Mouse (Mus musculus) erythroblast, embryonic 14.5 days (primary cell): ENCODE results near the gene Daam1.

ENCODE experiments used
- GATA1 ChIP-seq: IDR thresholded peaks from 2 replicates; pipeline ENCODE4 v1.6.1; 2012; ENCODE audit warnings: low read length, inconsistent platforms, mixed read lengths
- TAL1 ChIP-seq: IDR thresholded peaks from 3 replicates; pipeline ENCODE4 v1.6.1; 2012; ENCODE audit warnings: low read length, inconsistent platforms, mixed read lengths

DNA sequence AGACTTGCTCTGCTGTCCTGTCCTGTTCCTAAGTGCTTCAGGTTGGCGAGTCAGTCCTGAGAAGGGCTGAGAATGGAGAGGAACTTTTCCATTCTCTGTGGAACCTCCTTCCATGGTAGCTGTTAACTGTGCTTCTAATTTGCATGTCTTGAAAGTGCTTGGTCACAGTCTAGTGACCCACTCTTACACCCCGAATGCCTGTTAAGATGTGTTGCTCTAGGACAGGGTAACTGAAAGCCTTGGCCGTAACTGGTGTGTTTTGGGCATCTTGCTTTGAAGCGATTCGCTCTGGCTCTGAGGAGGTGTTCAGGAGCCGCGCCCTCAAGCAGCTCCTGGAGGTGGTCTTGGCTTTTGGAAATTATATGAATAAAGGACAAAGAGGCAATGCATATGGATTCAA is 146.5 kb downstream of the Daam1 start:
- TF ChIP-seq GATA1, result no peak
- TF ChIP-seq TAL1, result no peak
